Mouse (Mus musculus) gastrocnemius, postnatal 4 days (tissue): Measurements from ENCODE around the gene Tatdn3. TPM values are rescaled to one million over a fixed set of nuclear protein-coding genes. Genes with fewer than 3 reads are reported as not detected.
"Not testable (repeated sequence)": the region's sequence is repeated elsewhere in the genome, so short reads cannot be mapped to it uniquely, and the experiment has no call there.

Experiments used
- DNase-seq, 2 experiments: peaks; one replicate each; pipeline ENCODE4 v3.0.0; 2021 to 2022; ENCODE audit warnings: low spot score in 2 of 2, mixed read lengths in 2 of 2
- total RNA-seq, 2 experiments: library from RNA; stranded (reverse); gene quantifications; 2 replicates each; pipeline ENCODE4 v1.2.3; 2021

Tatdn3 gene
- total RNA-seq, 2 experiments from 2014 or later: 21.4 to 23.1 TPM

DNA sequence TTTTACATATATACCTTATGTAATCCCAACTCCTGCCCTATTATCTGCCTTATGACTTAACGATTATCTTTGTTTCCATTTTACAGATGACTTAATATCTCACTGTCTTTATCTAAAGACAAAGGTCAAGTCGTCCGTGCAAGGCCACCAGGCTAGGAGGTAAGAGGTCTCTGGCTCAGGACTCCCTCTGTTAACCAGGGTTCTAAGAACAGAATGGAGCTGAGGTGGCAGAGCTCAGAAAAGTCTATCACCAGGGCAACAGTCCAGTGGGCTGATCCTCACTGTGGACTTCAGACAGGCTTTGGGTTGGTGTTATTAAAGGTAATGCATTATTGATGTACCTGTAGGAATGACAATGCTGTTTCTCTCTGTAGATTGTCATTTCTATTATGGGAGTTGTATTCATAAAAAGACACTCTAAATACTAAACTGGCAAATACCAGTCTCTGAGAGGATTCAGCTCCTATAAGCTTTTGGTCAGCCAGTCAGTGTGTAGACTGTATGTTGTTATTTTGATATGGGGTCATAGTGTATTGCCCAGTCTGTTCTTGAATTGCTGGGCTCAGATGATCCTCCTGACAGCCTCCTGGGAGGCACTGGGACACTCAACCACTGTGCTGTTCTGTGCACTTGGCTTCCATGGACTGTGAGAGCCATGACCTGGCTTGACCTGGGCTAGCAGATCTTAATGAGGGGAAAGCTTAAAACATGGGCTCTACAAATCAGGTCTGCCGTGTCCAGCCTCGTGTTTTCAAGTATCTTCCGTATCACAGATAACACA is 26.0 kb downstream of the Tatdn3 start, which contains the start of gene Spata45:
Spata45 (plus strand) TSS at position 86 of the 781 bp plus-strand sequence.
- no peak for DNase-seq

DNA sequence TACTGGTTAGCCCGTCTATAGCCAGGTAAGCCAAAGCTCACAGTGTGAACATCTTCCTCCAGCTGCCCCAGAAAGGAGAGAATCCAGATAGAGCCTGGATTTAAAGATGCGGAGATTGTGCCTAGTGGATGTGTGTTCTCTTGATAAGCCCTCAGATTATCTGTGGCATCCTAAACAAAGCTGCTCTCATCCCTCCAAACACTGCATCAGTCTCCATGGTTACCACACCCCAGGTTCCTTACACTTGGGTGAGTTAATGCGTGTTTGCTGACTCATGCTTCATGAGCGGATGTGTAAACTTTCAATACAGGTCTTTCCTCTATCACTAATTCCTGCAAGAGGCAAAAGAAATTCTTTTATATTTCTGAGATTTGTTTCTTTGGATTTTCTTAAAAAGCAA is 27.1 kb downstream of the Tatdn3 start:
- no peak for DNase-seq

DNA sequence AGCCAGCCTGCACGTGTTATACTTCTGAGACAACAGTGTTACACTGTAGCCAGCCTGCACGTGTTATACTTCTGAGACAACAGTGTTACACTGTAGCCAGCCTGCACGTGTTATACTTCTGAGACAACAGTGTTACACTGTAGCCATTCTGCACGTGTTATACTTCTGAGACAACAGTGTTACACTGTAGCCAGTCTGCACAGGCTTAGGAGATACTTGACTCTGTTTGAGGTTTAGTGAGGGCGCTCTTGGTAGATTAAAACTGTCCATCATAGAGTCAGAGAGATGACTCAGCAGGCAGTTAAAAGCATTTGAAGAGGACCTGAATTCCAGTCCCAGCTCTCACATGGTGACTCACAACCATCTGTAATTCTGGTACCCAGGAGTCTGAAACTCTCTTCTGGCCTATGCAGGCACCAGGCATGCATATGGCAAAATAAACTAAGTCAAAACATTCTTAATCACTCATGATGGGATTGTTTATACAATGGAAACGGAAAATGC is 31.8 kb downstream of the Tatdn3 start:
- not testable (repeated sequence) for DNase-seq

DNA sequence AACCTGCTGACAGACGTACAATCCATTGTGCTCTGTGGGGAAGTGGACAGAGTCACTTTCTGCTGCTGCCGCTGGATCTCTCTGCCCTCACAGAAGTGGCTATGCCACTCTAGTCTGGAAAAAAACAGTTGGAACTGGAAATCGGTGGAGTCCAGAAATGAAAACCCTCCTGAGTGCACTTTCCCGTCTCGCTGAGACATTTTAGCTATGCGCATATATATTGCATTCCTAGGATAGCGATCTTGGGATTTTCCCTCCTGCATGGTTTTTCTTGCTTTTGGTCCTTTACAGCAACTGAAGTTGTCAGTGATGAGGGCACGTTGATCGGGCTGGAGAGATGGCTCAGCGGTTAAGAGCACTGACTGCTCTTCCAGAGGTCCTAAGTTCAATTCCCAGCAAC is 32.5 kb downstream of the Tatdn3 start:
- no peak for DNase-seq

DNA sequence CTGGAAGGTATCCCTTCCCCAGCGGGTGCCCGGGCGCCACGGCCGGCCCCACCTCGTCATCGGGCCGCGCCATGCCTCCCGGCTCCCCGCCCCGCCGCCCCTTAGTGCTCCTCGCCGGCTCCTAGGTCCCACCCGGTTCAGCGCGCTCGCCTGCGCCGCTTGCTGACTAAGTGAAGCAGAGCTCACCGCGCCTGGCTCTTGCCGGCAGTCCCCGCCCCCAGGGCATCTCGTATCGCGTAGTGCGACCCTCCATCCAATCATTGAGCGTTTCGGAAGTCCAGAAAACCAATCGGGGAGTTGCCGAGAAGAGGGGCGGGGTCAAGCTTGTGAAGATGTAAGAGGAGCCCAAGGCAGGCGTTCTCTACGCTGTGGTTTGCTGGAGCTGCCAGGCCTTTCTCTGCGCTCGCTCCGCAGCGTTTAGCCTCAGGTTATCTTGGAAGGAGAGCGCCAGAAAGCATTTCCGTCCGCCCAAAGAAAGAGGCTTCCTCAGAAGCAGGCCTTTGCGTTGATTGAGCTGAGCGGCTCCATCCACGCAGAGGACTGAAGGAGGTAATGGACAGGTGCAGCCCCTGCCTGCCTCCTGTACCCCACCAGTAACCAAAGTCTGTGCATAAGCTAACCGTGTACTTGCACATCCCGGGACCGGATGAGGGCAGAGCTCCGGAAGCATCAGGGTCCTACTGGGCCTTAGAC is 36.6 kb downstream of the Tatdn3 start, which contains the start of gene Flvcr1:
Flvcr1 (minus strand) TSS at position 138 of the 693 bp plus-strand sequence.
- peak; percentile 95 to 99 for DNase-seq

DNA sequence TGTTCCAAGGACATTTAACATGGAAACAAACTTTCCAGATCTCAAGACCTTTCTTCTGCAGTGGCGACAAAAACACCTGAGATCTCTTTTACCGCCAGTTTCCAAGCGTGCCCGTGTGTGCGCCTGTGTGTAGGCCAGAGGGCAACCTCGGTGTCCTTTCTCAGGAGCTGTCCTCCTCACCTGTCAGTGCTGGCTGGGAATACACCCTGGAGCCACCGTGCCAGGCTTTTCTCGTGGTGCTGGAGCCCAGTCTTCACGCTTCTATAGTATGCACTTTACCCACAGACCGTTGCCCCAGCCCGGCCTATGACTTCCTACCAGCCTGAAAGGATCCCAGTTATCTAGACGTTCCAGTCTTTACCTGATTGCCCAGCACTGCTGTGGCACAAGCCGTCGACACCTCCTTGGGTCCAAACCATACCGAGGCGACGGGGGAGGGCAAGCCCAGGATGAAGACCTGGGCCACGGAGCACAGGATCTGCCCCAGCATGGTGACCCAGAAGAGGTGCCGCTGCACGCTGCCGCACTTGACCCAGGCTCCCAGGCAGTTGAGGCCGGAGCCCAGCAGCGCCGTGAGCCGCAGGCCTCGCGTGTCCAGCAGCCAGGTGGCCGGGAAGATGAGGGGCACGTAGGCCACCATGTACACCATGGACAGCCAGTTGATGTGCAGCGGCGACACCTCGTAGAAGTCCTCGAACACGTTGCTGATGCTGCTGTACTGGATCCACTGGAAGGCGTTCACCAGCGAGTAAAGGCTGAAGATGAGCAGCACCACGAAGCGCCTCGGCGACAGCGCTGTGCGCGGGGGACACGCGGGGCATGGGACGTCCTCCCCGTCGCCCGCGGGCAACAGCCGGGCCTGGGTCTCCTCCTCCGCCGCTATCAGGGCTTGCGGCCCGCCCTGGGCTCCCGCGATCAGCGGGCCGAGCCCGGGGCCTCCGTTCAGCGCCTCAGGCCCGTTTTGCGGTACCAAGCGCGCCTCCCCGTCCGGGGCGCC is 37.4 kb downstream of the Tatdn3 start:
- no peak for DNase-seq

DNA sequence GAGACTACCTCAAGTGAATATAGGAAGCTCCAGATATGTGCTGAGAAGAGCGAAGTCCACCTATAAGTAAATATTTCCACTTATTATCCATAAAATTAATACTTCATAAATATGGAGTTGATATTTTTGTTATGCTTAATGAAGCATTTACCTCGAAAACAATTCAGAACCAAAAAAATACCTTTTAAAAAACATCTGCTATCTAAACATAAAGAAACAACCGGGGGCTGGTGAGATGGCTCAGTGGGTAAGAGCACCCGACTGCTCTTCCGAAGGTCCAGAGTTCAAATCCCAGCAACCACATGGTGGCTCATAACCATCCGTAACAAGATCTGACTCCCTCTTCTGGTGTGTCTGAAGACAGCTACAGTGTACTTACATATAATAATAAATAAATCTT is 38.9 kb downstream of the Tatdn3 start:
- not testable (repeated sequence) for DNase-seq

DNA sequence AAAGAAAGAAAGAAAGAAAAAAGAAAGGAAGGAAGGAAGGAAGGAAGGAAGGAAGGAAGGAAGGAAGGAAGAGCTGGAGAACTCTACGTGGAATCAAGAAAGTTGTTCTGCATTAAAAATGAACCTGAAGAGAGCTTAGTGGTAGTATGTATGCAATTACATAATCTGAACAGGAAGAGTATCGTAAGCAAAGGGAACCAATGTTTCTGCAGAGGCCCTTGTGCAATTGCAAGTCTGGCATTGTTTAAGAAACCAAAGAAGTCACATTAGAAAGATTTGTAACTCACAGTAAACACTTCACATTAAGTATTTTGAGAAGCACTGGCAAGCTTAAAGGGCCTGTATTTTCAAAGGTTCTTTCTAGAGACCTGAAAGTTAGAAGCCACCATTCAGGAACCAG is 39.6 kb downstream of the Tatdn3 start:
- DNase-seq: no peak

DNA sequence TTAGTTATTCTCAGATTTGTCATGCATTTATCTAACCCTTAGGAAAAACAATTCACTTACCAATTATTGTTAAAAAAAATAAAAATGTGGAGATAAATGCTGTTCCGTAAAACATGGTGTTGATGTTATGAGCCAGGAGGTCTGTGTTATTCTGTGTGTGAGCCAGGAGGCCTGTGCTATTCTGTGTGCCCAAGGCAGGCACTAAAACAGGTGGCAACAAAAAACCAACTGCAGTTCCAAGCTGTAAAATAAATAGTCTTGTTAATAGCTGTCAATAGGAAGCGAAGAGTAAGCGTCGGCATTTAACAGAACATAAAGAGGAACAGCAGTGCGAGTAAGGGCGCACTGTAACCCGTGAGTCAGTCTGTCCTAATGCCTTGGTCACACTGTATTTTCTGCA is 41.7 kb downstream of the Tatdn3 start:
- DNase-seq: no peak

DNA sequence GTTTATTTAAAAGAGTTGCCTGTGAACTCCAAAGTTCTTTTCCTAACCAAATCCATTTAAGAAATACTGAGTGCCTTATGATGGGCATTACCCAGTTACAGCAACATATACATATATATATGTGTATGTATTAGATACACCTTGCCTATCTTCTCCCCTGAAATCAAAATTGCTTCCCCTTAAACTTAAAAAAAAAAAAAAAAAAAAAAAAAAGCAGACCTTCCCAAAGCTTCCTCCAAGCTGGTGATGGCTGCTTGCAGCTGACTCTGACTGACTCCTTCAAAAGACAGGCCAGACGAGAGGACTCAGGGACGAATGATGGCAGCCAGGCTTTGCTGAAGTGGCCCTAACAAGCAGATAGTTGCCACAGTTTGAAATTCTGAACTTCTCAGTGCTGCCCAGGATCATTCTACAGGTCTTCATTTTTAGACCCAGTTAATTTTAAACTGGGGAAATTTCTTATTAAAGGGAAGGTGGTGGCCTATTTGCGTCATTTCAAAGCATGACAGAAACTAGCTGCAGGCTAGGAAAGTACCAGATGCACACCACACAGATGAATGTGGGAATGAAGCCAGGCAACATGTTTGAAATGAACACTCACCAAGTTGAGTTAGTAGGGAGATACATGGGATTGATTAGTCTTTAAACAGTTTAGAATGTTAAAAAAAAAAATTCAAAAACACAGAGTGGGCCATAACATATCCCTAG is 42.4 kb downstream of the Tatdn3 start:
- no peak for DNase-seq

DNA sequence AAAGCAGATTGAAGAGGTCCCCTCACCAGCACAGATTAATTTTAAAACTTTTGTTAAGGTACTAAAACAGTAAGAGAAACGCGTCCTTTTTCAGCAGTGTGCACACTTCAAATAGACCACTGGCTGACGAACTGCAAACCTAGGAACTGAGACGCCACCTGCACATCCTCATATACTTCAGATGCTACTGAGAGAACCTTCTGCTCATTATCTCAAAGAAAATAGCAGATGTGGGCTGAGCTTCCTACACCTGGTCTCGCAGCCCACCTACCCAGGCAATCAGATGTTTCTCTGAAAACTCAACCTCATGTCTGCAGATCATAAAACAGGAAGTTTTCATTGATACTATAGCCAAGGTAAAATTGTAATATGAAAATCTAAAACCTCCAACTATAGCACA is 42.9 kb downstream of the Tatdn3 start:
- DNase-seq: no peak

DNA sequence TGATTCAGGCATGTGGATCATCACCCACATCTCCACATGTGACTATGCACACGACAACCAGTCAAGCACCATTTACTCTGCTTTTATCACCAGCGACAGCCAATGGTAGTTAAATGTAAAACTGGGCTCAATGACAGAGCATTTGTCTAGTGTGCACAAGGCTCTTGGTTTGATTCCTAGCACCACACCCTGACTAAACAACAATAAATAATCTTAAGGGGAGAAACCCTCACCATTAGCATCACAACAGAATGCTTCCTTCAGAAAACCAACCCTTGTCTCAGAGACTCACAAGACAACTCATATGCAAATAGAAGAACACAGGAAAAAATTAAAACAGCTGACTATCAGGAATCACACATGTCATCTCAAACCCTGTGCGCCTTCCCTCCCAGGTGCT is 48.5 kb downstream of the Tatdn3 start:
- no peak for DNase-seq

DNA sequence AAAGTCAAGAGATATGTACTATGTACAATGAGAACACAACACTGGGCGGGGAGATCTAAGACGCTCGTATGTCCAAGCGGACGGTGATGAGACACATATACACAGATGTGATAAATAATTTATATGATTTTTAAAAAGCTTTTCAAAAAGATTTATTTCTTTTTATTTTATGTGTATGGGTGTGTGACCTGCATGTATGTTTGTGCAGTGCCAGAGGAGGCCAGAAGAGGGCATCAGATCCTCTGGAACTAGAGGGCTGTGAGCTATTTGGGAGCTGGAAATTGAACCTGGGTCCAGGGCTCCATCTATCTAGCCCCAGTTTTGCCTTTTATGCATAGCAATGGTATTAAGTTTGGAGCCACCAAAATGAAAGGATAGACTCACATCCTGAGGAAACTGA is 54.0 kb downstream of the Tatdn3 start:
- DNase-seq: no peak

DNA sequence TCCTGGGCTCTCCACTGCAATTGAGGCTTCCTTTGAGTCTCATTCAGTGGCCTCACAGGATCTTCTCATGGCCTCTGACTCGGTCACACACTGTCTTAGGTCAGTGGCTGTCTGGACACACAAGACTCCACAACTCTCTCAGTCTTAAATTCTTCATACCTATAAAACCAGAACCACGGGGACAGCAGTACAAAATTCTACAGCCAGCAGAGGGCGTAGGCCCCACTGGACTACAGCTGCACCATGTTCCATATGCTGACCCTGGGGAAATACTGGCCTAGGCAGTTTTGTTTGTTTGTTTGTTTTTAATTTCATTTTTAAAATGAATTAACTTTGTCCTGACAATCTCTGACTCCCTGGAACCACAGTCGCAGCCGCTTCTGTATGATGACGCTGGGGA is 60.5 kb downstream of the Tatdn3 start:
- DNase-seq: no peak

DNA sequence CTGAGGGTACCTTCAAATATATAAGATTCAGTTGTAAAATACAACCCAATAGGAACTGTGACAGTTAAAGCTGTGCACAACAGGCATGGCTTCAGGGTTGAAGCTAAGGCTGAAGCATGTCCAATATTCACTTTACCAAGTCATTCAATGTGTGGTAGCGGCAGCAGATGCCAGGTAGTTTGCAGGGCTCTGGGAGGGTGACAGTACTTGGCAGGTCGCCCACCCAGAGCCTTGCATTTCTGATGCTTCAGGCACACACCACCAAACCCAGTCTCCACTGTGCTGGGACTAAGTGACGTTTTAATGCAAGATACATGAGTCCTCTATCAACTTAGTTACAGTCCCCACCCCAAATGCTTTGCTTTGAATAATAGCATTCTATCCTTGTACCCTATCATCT is 62.0 kb downstream of the Tatdn3 start:
- no peak for DNase-seq

DNA sequence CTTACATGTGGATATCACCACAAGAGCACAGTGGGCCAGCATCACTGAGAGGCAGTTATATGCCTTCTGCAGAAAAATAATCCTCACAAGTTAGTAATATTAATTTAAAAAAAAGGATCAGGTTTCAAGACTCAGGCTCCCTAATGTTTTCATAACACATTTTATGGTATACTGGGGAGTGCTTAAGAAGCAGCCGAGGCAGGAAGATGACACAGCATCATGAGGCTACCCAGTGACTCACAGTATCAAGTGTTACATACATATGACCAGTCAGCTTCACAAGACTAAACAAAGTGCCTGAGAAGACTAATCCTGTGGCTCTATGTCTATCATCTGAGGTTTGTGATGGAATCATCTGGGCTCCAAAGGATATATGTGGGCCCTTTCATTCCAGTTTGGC is 64.7 kb downstream of the Tatdn3 start:
- no peak for DNase-seq

DNA sequence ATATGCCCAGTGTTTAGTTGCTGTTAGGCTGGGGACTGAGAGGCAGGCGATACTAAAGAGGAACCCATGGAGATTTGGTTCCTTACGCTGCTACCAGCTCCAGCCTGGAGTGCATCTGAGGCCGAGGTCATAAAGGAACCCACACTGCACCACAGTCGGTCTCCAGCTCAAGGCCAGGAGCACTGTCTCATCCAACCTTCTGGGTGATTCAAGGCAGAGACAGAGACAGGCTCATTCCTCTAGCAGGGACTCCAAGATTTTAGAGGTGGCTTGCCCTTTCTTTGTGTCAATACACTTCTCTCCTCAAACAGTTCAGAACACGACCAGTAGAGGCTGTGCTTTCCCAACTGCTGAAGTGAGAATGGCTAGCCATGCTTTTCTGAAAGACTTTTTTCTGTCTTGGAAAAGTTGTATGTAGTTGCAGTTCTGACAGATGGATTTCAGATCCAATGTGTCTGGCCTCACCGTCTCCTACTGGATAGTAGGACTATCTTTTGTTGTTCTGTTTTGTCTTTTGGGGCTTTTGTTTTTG is 66.3 kb downstream of the Tatdn3 start:
- DNase-seq: no peak
